Mouse (Mus musculus): Measurements from ENCODE around the gene Pard3b. TPM values are rescaled to one million over a fixed set of nuclear protein-coding genes. Genes with fewer than 3 reads are reported as not detected.

The Pard3b gene
- polyA plus RNA-seq, 1 experiment from 2014 or later = 20.4 TPM

GRCm38 (mm10) chr1:61778731-61779130, 140.1 kb downstream of the Pard3b start:
- H3K4me1 ChIP-seq = no peaks in the 10 kb centered on the region
- no peaks in the 10 kb centered on the region for H3K9me3 ChIP-seq (replicated peaks)
- H3K36me3 ChIP-seq = no peaks in the 10 kb centered on the region
- H3K4me3 ChIP-seq (replicated peaks) = no peak overlapping the region
- H3K9ac ChIP-seq = no peak overlapping the region
- no peaks in the 10 kb centered on the region for H3K27me3 ChIP-seq
- H3K27ac ChIP-seq = no peak overlapping the region
- ATAC-seq (replicated peaks; ENCODE audit: low FRiP score) = no peak
- no peak overlapping the region for H3K4me2 ChIP-seq

GRCm38 (mm10) chr1:61779906-61780305, 141.3 kb downstream of the Pard3b start:
- no peak overlapping the region for H3K4me3 ChIP-seq (replicated peaks)
- no peaks in the 10 kb centered on the region for H3K36me3 ChIP-seq
- H3K4me2 ChIP-seq = no peak overlapping the region
- H3K9ac ChIP-seq = no peak overlapping the region
- 40% methylated on average over 5 of the region's 5 CpGs for WGBS
- H3K9me3 ChIP-seq (replicated peaks) = no peaks in the 10 kb centered on the region
- no peak for ATAC-seq (replicated peaks; ENCODE audit: low FRiP score)
- H3K4me1 ChIP-seq = 0 out of 2 replicates have a peak, but pooled peaks cover 3% of the 10 kb centered on the region
- no peak overlapping the region for H3K27ac ChIP-seq
- no peaks in the 10 kb centered on the region for H3K27me3 ChIP-seq

- H3K4me3 ChIP-seq (replicated peaks) = no peak overlapping the region
- H3K4me2 ChIP-seq = no peak overlapping the region
- WGBS = 79% methylated on average over 5 of the region's 5 CpGs
- H3K27me3 ChIP-seq = no peaks in the 10 kb centered on the region
- H3K9ac ChIP-seq = no peak overlapping the region
- no peaks in the 10 kb centered on the region for H3K4me1 ChIP-seq
- no peak for ATAC-seq (replicated peaks; ENCODE audit: low FRiP score)
- H3K36me3 ChIP-seq = no peaks in the 10 kb centered on the region
- no peaks in the 10 kb centered on the region for H3K9me3 ChIP-seq (replicated peaks)
- H3K27ac ChIP-seq = no peak overlapping the region
These were observed 157.7 kb downstream of the Pard3b start for GRCm38 (mm10) chr1:61796296-61796695.

- H3K27me3 ChIP-seq = no peaks in the 10 kb centered on the region
- H3K4me1 ChIP-seq = no peaks in the 10 kb centered on the region
- no peak for ATAC-seq (replicated peaks; ENCODE audit: low FRiP score)
- H3K4me2 ChIP-seq = no peak overlapping the region
- H3K4me3 ChIP-seq (replicated peaks) = no peak overlapping the region
- WGBS = 45% methylated on average over 1 of the region's 1 CpGs
- H3K9me3 ChIP-seq (replicated peaks) = no peaks in the 10 kb centered on the region
- H3K27ac ChIP-seq = no peak overlapping the region
- H3K36me3 ChIP-seq = no peaks in the 10 kb centered on the region
- no peak overlapping the region for H3K9ac ChIP-seq
These were observed 181.6 kb downstream of the Pard3b start for GRCm38 (mm10) chr1:61820213-61820612.

GRCm38 (mm10) chr1:61825560-61826191, 187.1 kb downstream of the Pard3b start:
- no peaks in the 10 kb centered on the region for H3K36me3 ChIP-seq
- WGBS = 76% methylated on average over 3 of the region's 3 CpGs
- ATAC-seq (replicated peaks; ENCODE audit: low FRiP score) = no peak

GRCm38 (mm10) chr1:61837006-61837544, 198.5 kb downstream of the Pard3b start:
- ATAC-seq (replicated peaks; ENCODE audit: low FRiP score) = no peak
- Histone ChIP-seq H3K9me3 (replicated peaks) (no peaks in the 10 kb centered on the region), H3K4me1 (no peaks in the 10 kb centered on the region), H3K9ac (no peak overlapping the region), H3K27ac (no peak overlapping the region), H3K4me3 (replicated peaks) (no peak overlapping the region), H3K36me3 (no peaks in the 10 kb centered on the region), H3K27me3 (no peaks in the 10 kb centered on the region), H3K4me2 (no peak overlapping the region)
- WGBS = 69% methylated on average over 6 of the region's 6 CpGs

More at GRCm38 (mm10) chr1:61825560-61826191, 187.1 kb downstream of the Pard3b start:
- no peak overlapping the region for H3K9ac ChIP-seq
- no peaks in the 10 kb centered on the region for H3K9me3 ChIP-seq (replicated peaks)
- no peaks in the 10 kb centered on the region for H3K4me1 ChIP-seq
- no peak overlapping the region for H3K4me2 ChIP-seq
- no peak overlapping the region for H3K4me3 ChIP-seq (replicated peaks)
- H3K27me3 ChIP-seq = no peaks in the 10 kb centered on the region
- no peak overlapping the region for H3K27ac ChIP-seq

- Histone ChIP-seq H3K9ac (no peak overlapping the region), H3K27me3 (no peaks in the 10 kb centered on the region), H3K36me3 (no peaks in the 10 kb centered on the region), H3K4me2 (no peak overlapping the region), H3K9me3 (replicated peaks) (no peaks in the 10 kb centered on the region), H3K4me1 (no peaks in the 10 kb centered on the region), H3K27ac (no peak overlapping the region), H3K4me3 (replicated peaks) (no peak overlapping the region)
- no peak for ATAC-seq (replicated peaks; ENCODE audit: low FRiP score)
These were observed 208.0 kb downstream of the Pard3b start for GRCm38 (mm10) chr1:61846606-61847005.

GRCm38 (mm10) chr1:61849029-61849714, 210.5 kb downstream of the Pard3b start:
- no peaks in the 10 kb centered on the region for H3K4me1 ChIP-seq
- no peak overlapping the region for H3K27ac ChIP-seq
- no peaks in the 10 kb centered on the region for H3K9me3 ChIP-seq (replicated peaks)
- H3K4me2 ChIP-seq = no peak overlapping the region
- H3K9ac ChIP-seq = no peak overlapping the region
- no peak for ATAC-seq (replicated peaks; ENCODE audit: low FRiP score)
- no peaks in the 10 kb centered on the region for H3K36me3 ChIP-seq
- H3K4me3 ChIP-seq (replicated peaks) = no peak overlapping the region
- WGBS = 76% methylated on average over 6 of the region's 6 CpGs
- no peaks in the 10 kb centered on the region for H3K27me3 ChIP-seq

- H3K27ac ChIP-seq = no peak overlapping the region
- H3K9ac ChIP-seq = no peak overlapping the region
- H3K4me3 ChIP-seq (replicated peaks) = no peak overlapping the region
- no peak overlapping the region for H3K4me2 ChIP-seq
- no peaks in the 10 kb centered on the region for H3K36me3 ChIP-seq
- 73% methylated on average over 5 of the region's 5 CpGs for WGBS
- H3K9me3 ChIP-seq (replicated peaks) = no peaks in the 10 kb centered on the region
- H3K4me1 ChIP-seq = no peaks in the 10 kb centered on the region
- no peaks in the 10 kb centered on the region for H3K27me3 ChIP-seq
- ATAC-seq (replicated peaks; ENCODE audit: low FRiP score) = no peak
These were observed 211.8 kb downstream of the Pard3b start for GRCm38 (mm10) chr1:61850471-61850870.

GRCm38 (mm10) chr1:61851176-61851575, 212.6 kb downstream of the Pard3b start:
- Histone ChIP-seq H3K9me3 (replicated peaks) (no peaks in the 10 kb centered on the region), H3K4me2 (no peak overlapping the region), H3K36me3 (no peaks in the 10 kb centered on the region), H3K4me1 (no peaks in the 10 kb centered on the region), H3K9ac (no peak overlapping the region), H3K27me3 (no peaks in the 10 kb centered on the region), H3K4me3 (replicated peaks) (no peak overlapping the region), H3K27ac (no peak overlapping the region)
- WGBS = 62% methylated on average over 5 of the region's 5 CpGs
- no peak for ATAC-seq (replicated peaks; ENCODE audit: low FRiP score)

- Histone ChIP-seq H3K36me3 (no peaks in the 10 kb centered on the region), H3K4me3 (replicated peaks) (no peak overlapping the region), H3K9me3 (replicated peaks) (no peaks in the 10 kb centered on the region), H3K27ac (no peak overlapping the region), H3K4me2 (no peak overlapping the region), H3K27me3 (no peaks in the 10 kb centered on the region), H3K9ac (no peak overlapping the region), H3K4me1 (no peaks in the 10 kb centered on the region)
- 54% methylated on average over 2 of the region's 2 CpGs for WGBS
- ATAC-seq (replicated peaks; ENCODE audit: low FRiP score) = no peak
These were observed 228.9 kb downstream of the Pard3b start for GRCm38 (mm10) chr1:61867286-61868082.

GRCm38 (mm10) chr1:61874875-61875274, 236.3 kb downstream of the Pard3b start:
- H3K9ac ChIP-seq = no peak overlapping the region
- ATAC-seq (replicated peaks; ENCODE audit: low FRiP score) = no peak
- no peak overlapping the region for H3K4me3 ChIP-seq (replicated peaks)
- no peak overlapping the region for H3K4me2 ChIP-seq
- no peaks in the 10 kb centered on the region for H3K9me3 ChIP-seq (replicated peaks)
- no peak overlapping the region for H3K27ac ChIP-seq
- no peaks in the 10 kb centered on the region for H3K36me3 ChIP-seq
- WGBS = 73% methylated on average over 1 of the region's 1 CpGs
- H3K4me1 ChIP-seq = no peaks in the 10 kb centered on the region
- H3K27me3 ChIP-seq = no peaks in the 10 kb centered on the region
